Mouse (Mus musculus): ENCODE measurements around the gene Bub1. TPM values are rescaled to one million over a fixed set of nuclear protein-coding genes. Genes with fewer than 3 reads are reported as not detected.

Gene Bub1
- total RNA-seq (2021) = 1 to 10 TPM in 1 of 2 experiments, under 1 TPM in 1; 0.63 to 1.3 TPM
- long read RNA-seq, experiment 1 = 0 reads
- long read RNA-seq, experiment 2, partial matches to known transcripts = 0 of 2 reads
- long read RNA-seq, experiment 2, other reads (novel, unspliced or antisense) = 2 of 2 reads

DNA sequence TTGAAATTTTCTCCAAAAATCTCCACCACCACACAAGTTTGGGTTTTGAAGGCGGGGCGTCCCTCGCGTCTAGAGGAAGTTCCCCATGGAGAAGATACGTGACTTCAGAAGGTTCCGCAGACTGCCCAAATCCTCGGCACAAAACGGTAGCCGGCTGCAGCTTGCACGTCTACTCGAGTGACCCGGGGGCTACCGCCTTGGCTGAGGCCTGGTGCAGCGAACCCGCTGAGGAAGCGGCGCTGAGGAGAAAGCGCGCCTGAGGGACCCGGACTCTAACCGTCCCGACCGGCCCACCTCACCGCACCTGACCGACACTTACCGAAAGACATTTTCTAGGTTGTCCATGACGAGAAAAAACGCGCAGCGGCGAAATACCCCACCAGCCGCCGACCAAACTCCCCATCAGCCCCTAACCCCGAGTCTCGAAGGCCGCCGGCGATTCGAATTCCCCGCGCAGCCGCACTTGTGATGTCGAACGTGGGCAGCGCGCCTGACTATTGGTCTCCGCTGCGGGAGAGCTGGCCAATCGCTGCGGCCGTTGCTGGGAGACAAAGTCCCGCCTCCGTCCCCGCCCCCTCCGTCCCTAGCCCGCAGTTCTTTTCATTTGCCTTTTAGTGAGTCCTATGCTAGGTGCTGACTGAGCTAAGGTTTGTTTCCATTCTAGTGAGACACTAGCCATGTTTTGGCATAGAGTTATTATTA is at the start of gene Bub1:
Gene Bub1, minus strand, starts transcription at position 465 of the 702 bp plus-strand sequence.
- intact Hi-C loops (cut with DNase I) = no loop called here
- DNase-seq (ENCODE audit: low spot score in 2 of 2) = peak; percentile 95

DNA sequence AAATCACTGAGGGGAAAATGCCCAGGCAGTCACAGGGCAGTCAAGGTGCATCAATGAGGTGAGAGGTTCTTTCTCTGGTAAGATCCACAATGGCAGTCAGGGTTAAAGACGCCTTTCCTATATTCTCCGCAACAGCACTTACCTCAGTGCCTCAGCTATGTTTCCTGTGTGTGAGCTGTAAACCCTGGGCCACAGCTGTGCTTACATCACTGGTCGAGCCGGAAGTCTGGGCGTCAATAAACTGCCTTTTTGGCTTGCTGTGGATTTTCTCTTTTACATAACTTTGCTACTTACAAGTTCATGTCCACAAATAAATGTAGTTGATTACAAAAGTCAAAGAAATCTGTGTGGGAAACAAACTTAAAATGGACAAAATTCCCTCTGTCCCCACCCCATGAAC is 49.4 kb upstream of the Bub1 start:
- intact Hi-C loops (cut with DNase I) = no loop called here

DNA sequence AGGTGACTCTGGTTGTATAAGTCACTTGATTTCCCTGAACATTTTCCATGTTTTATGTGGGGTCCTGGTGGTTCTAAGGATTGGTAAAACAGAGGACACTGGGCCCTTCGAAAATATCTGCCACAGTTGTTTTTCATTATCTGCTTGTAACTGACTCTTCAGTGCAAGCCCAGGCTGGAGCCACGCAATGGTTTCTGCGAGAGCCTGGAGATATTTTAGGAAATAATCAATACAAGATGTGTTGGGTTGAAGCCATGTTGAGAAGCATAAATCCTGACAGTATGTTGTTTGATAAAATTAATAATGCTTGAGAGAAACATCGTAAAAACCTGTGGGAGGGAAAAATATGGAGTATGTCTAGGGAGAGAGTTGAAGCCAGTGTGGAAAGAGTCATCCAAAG is 32.7 kb upstream of the Bub1 start:
- intact Hi-C loops (cut with DNase I) = no loop called here
- DNase-seq (ENCODE audit: low spot score in 2 of 2) = no peak

More for the DNA sequence above, 49.4 kb upstream of the Bub1 start:
- no peak for DNase-seq (ENCODE audit: low spot score in 2 of 2)

DNA sequence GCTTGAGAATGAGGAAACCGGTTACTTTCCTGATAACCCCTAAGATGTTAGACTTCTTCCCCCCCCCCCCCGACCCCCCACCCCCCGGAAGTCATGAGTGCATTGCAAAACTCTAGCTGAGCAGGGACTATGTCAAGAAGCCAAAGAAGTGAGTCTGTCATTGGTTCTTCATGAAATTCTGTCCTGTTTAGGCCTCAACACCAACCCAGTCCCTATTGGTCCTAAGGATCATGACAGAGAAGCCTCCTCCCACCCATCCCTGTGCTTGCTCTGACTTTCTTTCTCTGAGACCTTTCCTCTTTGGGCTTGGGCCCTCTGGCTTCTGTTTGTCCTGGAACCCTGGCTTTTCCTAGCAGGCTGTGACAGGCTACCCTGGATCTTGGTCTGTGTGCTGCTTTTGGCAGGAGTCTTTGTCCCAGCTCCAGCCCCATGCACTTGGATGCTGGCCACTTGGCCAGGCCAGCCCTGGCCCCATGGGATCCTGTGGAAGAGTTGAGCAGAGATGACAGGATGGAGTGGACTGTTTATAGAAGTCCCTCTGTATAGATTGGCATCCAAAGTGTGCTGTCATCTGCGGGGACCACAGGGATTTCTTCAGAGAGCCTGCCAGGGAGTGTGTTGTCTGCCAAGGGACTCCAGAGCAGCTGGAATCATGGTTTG is 22.8 kb upstream of the Bub1 start:
- peak; percentile 12 to 44 for DNase-seq (ENCODE audit: low spot score in 2 of 2)
- intact Hi-C loops (cut with DNase I) = no loop called here

DNA sequence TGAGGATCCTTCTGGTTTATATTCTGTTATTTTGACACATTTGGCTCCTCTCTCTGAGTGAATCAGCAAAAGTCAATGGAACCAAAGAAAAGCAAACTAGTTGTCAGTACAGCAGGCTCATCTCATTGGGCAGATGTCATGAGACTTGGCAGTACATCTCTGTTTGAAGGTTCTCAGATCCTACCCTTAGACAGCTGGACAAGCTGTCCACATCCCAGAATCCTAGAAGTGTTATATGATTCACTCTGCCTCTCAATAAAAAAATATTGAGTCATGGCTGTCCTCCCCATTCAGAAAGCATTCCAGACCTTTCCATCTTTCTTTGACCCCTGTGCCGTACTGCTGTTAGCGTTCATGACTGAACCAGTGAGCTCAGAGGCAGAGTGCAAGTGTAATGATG is 18.7 kb upstream of the Bub1 start:
- intact Hi-C loops (cut with DNase I) = no loop called here
- no peak for DNase-seq (ENCODE audit: low spot score in 2 of 2)

DNA sequence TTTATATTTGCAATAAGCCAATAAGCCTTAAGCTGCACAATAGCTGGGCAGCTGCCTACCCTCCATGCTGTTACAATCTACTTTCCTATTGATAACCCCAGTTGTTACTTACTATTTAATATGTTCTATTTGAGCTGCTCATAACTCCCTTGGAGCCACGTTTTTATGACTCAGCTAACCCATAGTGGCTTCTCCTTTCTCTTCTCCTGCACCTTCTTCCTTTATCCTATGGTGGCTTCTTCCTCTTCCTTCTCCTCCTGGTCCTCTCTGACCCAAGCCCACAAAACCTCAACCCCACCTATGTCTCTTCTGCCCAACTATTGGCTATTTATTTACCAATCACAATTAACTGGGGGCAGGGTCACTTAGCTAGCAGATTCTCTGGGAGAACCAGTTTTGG is 14.9 kb upstream of the Bub1 start:
- no peak for DNase-seq (ENCODE audit: low spot score in 2 of 2)
- intact Hi-C loops (cut with DNase I) = no loop called here

DNA sequence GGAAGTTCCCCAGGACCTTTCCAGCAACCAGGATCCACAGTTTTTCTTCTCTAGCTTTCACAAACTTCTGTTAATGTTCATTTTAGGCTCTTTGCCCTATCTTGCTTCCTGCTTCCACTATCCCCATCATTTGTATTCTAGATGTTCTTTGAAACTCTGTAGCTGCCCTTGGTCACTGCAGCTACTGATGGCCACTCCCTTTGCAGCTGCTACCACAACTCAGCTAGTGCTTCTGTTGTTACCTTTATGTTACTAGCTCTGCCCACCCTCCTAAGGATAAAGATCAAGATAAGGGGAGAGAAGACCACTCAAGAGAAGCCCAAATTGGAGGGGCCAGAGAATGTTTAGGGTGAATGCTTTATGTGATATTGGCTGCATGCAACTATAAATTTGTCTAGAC is 14.3 kb upstream of the Bub1 start:
- intact Hi-C loops (cut with DNase I) = no loop called here
- DNase-seq (ENCODE audit: low spot score in 2 of 2) = no peak

DNA sequence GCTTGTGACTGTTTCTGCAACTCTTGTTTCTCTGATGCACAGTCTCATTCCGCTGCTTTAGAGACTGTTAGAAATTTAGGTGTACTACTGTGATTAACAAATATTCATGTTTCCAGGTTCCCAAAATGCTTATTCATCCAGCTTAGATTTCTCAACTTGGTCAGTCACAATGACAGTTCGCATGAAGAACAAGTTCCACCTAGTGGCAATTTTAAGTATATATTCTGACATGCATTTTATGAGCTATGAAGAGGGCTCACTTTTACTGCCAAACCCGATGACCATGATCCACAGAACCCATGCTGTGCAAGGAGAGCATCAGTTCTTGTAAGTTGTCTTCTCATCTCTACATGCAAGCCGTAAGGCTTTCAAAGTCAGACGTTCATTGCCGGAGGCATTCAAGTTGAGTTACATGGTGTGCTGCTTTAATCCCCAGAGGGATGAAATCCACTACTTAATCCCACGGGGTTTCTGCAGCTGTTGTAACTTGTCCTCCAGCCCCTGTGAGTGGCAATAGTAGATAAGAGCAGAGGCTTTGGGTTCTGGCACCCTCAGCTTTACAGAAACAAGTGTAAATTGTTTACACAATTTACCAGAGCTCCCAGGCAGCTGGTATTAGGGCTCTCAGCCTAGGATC is 13.8 kb upstream of the Bub1 start:
- DNase-seq (ENCODE audit: low spot score in 2 of 2) = no peak
- intact Hi-C loops (cut with DNase I) = no loop called here

DNA sequence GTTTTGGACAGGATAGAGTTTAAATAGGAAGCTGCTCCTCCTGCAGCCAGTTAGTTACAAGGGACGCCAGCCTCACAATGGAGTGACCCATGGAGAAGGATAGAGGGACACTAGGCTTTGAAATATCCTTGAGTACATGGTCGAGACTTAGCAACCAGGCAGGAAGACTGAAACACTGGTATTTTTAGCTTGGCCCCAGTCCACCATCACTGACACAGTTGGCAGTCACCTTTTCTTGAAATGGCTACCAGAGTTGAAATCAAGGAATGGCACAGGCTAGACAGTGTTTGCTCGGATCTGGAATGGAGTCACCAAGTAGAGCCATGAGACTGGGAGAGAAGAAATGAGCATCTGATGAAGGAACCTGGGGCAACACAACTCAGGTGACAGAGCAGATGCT is 10.8 kb upstream of the Bub1 start:
- intact Hi-C loops (cut with DNase I) = no loop called here
- DNase-seq (ENCODE audit: low spot score in 2 of 2) = no peak

DNA sequence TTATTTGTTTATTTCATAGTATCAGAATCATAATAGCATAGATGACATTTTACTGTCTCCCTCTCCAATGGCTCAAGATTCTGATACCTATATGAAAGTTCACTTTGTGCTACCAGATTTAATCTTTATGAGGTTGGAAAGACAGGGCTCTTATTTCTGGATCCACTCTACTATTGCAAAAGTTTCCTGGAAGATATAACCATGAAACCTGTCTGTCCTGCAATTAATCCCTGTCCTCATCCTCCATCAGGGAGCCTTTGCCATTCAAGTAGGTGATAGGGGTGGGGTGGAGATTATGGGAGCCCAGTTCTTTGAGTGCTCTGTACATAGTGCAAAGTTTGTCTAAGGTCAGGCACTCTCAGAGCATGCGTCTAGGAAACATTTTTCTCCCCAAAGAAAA is 9.7 kb upstream of the Bub1 start:
- intact Hi-C loops (cut with DNase I) = no loop called here
- no peak for DNase-seq (ENCODE audit: low spot score in 2 of 2)

DNA sequence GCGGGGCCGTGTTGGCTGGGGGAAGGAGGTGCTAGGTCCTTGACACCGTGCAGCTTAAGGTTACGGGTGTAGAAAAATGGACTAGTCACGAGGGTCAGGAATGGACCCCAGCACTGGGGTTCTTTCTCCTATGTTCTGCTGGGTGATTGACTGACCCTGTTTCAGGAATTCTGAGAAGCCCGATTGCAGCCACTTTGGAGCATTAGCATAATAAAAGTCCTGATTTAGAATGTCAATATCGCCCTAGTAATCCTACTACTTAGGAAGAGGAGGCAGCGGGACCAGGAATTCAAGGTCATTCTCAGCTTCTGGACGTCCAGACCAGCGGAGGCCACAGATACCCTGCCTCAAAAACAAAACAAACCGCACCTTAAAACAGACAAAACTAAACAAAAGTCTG is 7.8 kb upstream of the Bub1 start:
- DNase-seq (ENCODE audit: low spot score in 2 of 2) = no peak
- intact Hi-C loops (cut with DNase I) = no loop called here

DNA sequence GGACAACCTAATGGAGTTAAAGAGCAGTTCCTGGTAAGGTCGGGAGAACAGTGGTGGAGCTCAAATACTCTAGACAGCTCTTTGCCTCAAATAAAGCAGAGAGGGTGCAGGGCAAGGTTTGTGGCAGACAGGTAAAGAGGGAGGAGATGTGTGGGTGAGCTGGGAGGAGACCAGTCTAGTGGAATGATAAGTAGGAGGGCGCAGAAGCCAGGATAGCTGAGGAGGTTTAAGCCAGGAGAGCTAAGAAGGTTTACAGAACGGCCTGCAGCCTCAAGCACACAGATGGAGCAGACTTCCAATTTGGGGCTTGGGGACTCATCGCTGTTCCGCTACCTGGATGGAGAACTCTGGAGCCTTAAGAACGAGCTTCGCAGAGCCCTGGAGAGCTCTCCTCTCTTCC is 6.9 kb upstream of the Bub1 start, which contains the start of gene Acoxl:
Gene Acoxl, plus strand, starts transcription at position 301 of the 400 bp plus-strand sequence.
- intact Hi-C loops (cut with DNase I) = no loop called here
- DNase-seq (ENCODE audit: low spot score in 2 of 2) = no peak

DNA sequence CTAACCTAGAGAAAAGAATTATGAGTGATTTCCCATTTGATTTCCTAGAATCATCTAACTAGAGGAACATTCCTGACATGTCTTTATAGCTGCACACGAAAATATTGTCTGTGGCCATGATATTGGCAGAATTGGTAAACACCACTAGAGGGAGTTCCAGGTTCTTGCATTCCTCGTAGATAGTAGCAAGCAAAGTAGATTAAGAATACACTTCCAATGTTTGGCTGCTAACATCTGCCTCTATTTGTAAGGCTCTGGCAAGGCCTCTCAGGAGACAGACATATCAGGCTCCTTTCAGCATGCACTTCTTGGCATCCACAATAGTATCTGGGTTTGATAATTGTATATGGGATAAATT is 1.1 kb upstream of the Bub1 start:
- peak; percentile 9 to 26 for DNase-seq (ENCODE audit: low spot score in 2 of 2)
- intact Hi-C loops (cut with DNase I) = no loop called here

DNA sequence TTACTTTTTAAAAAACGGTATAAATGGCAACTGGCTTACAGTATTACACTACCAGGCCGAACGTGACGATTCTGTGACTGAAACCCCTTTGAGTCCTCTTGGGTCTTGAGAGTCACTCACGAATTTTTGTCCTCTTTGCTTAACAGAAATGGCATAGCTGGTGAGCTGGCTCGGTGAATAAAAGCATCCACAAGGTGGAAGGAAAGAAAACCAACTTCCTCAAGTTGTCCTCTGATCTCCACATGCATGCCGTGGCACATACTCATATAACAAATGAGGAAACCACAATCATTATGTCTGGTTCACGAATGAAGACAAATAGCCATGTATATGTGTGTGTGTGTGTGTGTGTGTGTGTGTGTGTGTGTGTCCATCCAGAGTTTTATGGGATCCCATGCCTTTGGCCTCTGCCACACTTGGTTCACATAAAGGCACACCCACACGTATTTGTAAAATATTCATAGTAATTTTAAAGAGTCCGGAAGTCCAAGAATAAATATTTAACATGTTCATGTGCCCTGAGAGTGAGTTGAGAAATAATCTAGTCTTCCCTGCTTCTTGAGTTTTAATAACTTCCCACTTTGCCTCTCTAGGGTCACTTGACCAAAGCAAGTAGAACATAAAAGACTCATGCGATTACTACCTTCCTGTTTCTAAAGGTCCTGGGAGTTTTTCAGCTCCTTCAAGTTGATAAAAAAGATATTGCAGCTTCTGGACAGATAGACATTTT is 603 bp upstream of the Bub1 start:
- intact Hi-C loops (cut with DNase I) = no loop called here
- DNase-seq (ENCODE audit: low spot score in 2 of 2) = no peak

DNA sequence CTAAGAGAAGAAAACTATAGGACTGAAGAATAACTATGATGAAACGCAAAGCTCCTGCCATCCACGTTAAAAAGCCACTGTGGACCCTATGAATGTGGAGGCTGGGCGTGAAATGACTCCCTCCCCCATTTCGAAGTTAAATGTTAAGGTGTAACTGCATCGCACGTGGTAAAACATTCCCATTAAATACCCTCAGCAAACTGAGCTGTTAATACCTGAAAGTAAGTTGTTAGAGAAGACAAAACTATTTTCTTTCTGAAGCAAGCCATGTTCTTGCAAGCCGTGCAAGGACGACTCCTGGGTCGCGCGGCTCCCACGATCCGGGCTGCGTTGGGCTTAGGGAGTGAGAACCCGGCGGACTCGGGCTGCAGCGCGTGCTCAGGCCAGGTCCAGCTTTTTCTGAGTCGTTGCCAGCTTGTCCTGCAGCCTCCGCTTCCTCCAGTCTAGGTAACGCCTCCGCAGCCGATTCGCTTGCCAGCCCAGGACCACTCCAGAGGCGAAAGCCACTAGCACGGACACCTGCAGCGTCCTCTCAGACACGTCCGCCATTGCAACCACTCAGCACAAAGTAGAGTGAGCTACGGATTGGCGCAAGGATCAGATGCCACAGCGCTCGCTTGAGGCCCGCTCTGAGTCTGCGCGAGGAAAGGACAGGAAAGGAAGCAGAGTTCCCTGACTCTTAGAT is 39.6 kb downstream of the Bub1 start, which contains the start of gene Mtln:
Gene Mtln, minus strand, starts transcription at position 570 of the 685 bp plus-strand sequence.
- intact Hi-C loops (cut with DNase I) = no loop called here
- peak; percentile 86 to 91 for DNase-seq (ENCODE audit: low spot score in 2 of 2)

DNA sequence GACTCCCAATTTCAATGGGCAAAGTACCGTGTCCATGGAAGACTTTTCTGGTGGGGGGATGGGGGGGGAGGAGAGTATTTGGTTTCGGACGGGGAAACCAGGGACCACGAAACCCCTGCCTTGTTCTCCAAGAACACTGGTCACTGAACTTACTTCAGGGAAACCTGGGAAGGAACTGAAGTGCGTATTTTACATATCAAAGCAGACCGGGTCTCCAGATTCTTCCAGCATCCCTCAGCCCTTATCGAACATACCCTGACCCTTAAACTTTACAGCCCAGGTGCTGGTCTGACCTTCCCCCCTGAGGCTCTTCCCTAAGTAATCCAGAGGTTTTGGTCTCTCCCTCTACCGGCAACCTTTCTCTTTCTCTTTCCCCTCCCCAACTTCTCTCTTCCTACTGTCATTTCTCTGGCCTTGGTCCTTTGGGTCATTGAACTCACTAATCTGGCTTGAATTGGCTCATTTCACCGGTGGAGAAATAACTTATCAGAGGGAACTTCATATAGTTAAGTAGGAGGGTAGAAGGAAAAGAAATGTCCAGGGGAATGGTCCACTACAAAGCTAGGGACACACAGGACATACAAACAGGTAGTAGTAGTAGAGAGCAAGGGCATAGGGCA is 41.9 kb downstream of the Bub1 start:
- intact Hi-C loops (cut with DNase I) = no loop called here

DNA sequence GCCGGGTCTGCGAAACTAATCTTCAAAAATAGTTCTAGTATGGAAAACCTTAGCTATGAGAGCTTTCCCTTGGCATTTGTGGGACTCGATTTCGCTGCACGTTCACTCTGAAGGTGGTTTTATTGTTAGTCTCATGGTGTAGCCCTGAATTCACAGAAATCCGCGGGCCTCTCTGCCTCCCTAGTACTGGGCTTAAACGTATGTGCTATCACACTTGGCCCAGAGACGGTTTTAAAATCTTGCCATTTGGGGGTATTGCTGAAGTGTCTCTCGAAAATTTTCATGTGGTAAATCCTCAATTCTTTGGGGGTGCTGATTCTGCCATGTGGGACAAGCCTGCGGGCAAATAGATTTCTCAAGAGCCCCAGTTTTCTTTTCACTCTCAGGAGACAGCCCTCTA is 42.5 kb downstream of the Bub1 start:
- intact Hi-C loops (cut with DNase I) = no loop called here
- DNase-seq (ENCODE audit: low spot score in 2 of 2) = no peak

More for the DNA sequence above, 41.9 kb downstream of the Bub1 start:
- DNase-seq (ENCODE audit: low spot score in 2 of 2) = no peak

DNA sequence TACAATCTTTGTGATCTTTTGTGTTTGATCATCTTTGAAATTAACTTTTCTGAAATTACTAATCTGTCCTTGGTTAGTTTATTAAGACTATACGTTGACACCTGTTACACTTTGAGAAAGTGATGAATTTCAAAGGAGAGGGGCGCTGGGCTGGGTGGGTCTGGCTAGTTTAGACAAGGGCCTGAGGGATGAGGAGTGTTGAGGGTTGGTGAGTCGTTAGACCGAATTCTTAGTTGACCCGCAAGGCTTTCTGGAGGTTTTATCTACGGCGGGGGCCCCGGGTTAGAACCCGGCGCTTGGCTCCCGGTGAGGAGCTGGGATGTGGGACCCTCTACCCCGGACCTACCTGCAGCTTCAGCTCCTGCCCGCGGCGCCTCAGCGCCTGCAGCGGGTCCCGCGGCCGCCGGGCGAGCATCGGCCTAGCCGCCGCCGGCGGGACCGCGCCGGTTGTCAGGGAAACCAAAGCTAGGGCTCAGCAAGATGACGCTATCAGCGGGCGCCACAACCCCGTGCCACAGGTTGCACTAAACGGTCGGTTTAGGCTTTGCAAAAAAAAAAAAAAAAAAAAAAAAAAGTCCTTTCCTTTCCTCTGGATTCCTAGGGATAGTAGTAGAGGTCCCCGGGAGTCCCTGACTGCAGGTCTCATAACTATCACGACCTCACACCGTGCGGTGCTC is 43.1 kb downstream of the Bub1 start, which contains the start of gene Nphp1:
Gene Nphp1, minus strand, starts transcription at position 458 of the 677 bp plus-strand sequence.
- DNase-seq (ENCODE audit: low spot score in 2 of 2) = peak; percentile 76 to 88
- intact Hi-C loops (cut with DNase I) = no loop called here

Data from left cerebral cortex, postnatal 14 days (tissue).